Mouse (Mus musculus) lung, embryonic 14.5 days (tissue): Measurements from ENCODE around the gene Cerk. TPM values are rescaled to one million over a fixed set of nuclear protein-coding genes. Genes with fewer than 3 reads are reported as not detected.
A peak's percentile ranks its signal among the peaks of the same experiment; 100 is the strongest.

Source experiments
- ATAC-seq: fragments of 200-750 bp; cut with Nextera tagmentation; 2 replicates; pipeline ENCODE4 v1.8.0; 2017; ENCODE audit warnings: mild to moderate bottlenecking, moderate TSS enrichment, moderate library complexity; ENCODE audit not compliant: insufficient read depth
- DNase-seq: peaks from one replicate; pipeline ENCODE4 v3.0.0-alpha.2; 2015
- H3K27ac ChIP-seq: fragments of 300-500 bp; sonication (generic); 2 replicates; pipeline ENCODE4 v1.5.1; 2014; ENCODE audit warnings: low read depth, mild to moderate bottlenecking, moderate library complexity
- H3K27me3 ChIP-seq: fragments of 300-500 bp; sonication (generic); 2 replicates; pipeline ENCODE4 v1.6.1; 2014; ENCODE audit warnings: low read length, control low read depth; ENCODE audit not compliant: insufficient read depth
- H3K36me3 ChIP-seq: fragments of 300-500 bp; sonication (generic); 2 replicates; pipeline ENCODE4 v1.6.1; 2014; ENCODE audit warnings: control low read depth; ENCODE audit not compliant: insufficient read depth
- H3K4me1 ChIP-seq: fragments of 300-500 bp; sonication (generic); 2 replicates; pipeline ENCODE4 v1.6.1; 2014; ENCODE audit warnings: antibody characterized with exemption, control low read depth; ENCODE audit not compliant: insufficient read depth
- H3K4me2 ChIP-seq: fragments of 300-500 bp; sonication (generic); 2 replicates; pipeline ENCODE4 v1.6.1; 2014; ENCODE audit warnings: mild to moderate bottlenecking
- H3K4me3 ChIP-seq: fragments of 300-500 bp; sonication (generic); 2 replicates; pipeline ENCODE4 v1.5.1; 2014; ENCODE audit warnings: low read depth, low read length
- H3K9ac ChIP-seq: fragments of 300-500 bp; sonication (generic); 2 replicates; pipeline ENCODE4 v1.6.1; 2014
- H3K9me3 ChIP-seq: fragments of 300-500 bp; sonication (generic); 2 replicates; pipeline ENCODE4 v1.6.1; 2016; ENCODE audit warnings: low read depth, low read length, control low read depth
- CTCF ChIP-seq: IDR thresholded peaks from 2 replicates; pipeline ENCODE4 v1.5.1; 2016; ENCODE audit warnings: antibody characterized with exemption, low read depth
- WGBS: fragments of 180-500 bp; shearing (Covaris S2); extraction: QIAGEN DNeasy Blood & Tissue Kit; methylation state at CpG from one replicate; pipeline ENCODE4 v1.1.7; 2014; 5-methylcytosine and 5-hydroxymethylcytosine counted together
- polyA plus RNA-seq: library from polyadenylated mRNA; unstranded; fragments of >200 nt; fragmentation: Nextera tagmentation; extraction: Ambion mirVana; gene quantifications from 2 replicates; pipeline ENCODE4 v1.2.1, GENCODE M21; 2014

The Cerk gene
- polyA plus RNA-seq, 1 experiment from 2014 or later = 34.2 TPM

DNA sequence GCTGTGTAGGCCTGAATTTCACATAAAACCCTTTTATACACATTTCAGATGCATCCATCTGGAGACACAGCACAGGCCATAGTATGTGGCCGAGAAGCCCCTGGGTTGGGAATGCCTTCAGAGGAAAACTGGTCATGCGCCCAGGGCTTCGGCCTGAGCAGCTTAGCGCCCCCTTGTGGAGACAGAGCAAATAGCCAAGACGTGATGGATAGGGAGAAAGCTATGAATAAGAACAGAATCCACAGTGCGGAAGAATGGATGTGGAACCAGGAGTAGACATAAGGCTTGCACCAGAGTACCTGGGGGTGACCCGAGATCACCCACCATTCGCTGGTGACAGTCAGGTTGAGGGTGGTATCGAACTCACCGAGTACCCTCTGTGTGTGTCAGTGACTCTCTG, 45.6 kb downstream of the Cerk start:
- Histone ChIP-seq H3K36me3 (peaks cover 52% of the 10 kb centered on the region), H3K27ac (no peak overlapping the region), H3K4me1 (no peaks in the 10 kb centered on the region), H3K9me3 (no peaks in the 10 kb centered on the region), H3K4me3 (no peak overlapping the region), H3K27me3 (no peaks in the 10 kb centered on the region), H3K9ac (no peak overlapping the region), H3K4me2 (no peak overlapping the region)
- WGBS = 33% methylated on average over 10 of the region's 10 CpGs
- DNase-seq (peak; percentile 86), ATAC-seq (no peak)
- TF ChIP-seq CTCF = peak; percentile 92

DNA sequence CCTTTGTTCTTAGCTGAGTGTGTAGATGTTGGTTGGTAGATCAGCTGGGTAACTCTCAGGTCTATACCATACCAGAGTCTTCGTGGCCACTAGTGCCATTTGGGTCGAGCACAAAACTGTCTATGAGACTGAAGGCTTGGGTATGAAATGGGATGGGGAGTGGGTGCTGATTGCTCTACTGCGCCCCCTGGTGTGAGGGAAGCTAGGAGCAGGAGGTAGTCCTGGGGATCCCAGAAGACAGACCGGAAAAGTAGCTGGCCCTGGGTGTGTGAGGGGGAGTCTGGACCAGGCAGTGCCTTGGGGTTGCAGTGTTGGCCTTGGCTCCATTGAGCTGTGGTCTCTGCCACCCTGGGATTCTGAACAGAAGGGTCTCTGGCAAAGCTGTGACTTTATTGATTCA, 48.3 kb downstream of the Cerk start:
- Histone ChIP-seq H3K4me2 (no peak overlapping the region), H3K4me3 (no peak overlapping the region), H3K9ac (no peak overlapping the region), H3K27me3 (no peaks in the 10 kb centered on the region), H3K27ac (no peak overlapping the region), H3K9me3 (no peaks in the 10 kb centered on the region), H3K36me3 (peaks cover 50% of the 10 kb centered on the region; the same call in 1 of the 2 replicates), H3K4me1 (no peaks in the 10 kb centered on the region)
- DNase-seq = peak; percentile 32
- WGBS = 53% methylated on average over 4 of the region's 4 CpGs
- no peak for ATAC-seq
- TF ChIP-seq CTCF = peak; percentile 68

DNA sequence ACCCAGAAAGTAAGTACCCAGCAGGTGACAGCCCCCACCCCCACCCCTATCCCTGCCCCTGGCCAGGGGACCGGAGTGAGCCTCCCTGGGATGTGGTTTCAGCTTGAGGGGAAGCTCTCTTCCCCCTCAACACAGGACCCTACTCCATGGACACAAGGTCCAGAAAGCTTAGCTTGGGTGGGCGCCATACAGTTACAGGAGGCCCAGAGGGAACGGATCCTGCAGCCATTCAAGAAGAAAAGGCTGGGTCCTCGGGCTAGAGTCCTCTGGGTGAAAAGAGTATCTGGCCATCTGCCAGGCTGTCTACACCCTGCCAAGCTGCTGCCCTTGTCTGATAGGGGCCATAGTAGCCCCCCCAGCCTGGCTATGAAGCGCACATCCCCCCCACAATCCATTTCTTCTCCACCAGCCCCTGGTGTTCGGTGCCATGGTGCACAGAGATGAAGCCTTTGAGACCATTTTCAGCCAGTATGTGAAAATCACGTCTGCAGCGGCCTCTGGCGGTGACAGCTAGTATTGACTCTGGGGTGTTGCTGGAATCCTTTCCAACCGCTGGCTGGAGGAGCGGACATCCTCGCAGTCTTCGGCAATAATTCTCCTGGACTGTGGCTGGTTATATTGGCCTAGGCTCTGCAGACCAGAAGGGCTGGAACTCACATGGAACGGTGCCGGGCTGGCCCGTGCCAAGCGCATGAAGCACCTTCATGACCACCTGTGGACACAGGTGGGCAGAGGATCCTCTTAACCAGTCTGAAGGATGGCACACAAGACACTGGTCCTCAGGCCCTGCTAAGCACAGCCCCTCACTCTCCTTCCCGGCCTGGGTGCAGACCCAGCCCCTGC, 50.8 kb downstream of the Cerk start:
- Histone ChIP-seq H3K27me3 (no peaks in the 10 kb centered on the region), H3K4me3 (no peak overlapping the region), H3K36me3 (peaks cover 51% of the 10 kb centered on the region; the same call in 1 of the 2 replicates), H3K4me1 (no peaks in the 10 kb centered on the region), H3K9ac (no peak overlapping the region), H3K9me3 (no peaks in the 10 kb centered on the region), H3K4me2 (no peak overlapping the region), H3K27ac (no peak overlapping the region)
- DNase-seq = peak; percentile 96
- 37% methylated on average over 18 of the region's 18 CpGs for WGBS
- TF ChIP-seq CTCF = peak; percentile 98
- peak; percentile 57; the same call in 1 of the 2 replicates for ATAC-seq

DNA sequence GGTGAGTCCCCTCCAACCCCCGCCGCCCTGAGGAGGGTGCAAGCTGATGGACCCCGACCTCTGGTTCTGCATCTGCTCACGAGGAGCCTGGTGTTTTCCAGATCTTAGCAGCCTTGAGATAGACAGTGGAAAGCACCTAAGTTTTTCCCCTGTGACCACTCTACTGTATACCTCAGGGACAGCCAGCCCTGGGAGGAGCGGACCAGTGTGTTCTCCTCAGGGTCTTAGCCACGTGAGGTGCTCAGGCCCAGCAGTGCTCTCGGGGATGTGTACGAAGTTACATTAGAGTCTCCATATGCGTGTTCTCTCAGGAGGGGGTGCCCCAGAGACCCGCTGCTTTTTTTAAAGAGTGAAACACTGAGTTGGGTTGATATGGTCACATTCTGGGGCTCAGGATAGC, 55.3 kb downstream of the Cerk start:
- no peak for DNase-seq
- H3K4me2 ChIP-seq = no peak overlapping the region
- H3K27ac ChIP-seq = no peak overlapping the region
- H3K9ac ChIP-seq = no peak overlapping the region
- no peaks in the 10 kb centered on the region for H3K9me3 ChIP-seq
- H3K4me3 ChIP-seq = no peak overlapping the region
- no peaks in the 10 kb centered on the region for H3K4me1 ChIP-seq
- TF ChIP-seq CTCF = no peak
- no peaks in the 10 kb centered on the region for H3K27me3 ChIP-seq
- WGBS = 88% methylated on average over 10 of the region's 10 CpGs
- ATAC-seq = no peak
- peaks cover 66% of the 10 kb centered on the region; the same call in 1 of the 2 replicates for H3K36me3 ChIP-seq

DNA sequence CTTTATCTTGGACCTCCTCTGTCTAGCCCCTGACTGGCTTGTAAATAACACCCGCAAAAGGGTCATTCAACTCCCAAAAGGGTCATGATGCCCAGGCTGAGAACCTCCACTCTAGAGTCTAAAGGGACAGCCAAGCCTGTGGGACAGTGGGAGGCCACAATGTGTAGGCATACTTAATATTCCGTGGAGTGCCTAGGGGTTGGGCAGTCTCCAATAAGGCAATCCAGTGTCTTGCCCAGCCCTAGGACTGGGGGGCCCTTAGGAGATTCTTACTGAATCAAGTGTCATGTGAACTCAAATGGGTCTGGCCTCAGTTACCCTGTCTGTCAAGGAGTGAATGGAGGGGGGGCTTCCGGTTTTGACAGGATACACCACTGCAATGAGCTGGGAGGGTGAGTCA, 56.9 kb downstream of the Cerk start:
- Histone ChIP-seq H3K27me3 (no peaks in the 10 kb centered on the region), H3K4me2 (no peak overlapping the region), H3K27ac (no peak overlapping the region), H3K9me3 (no peaks in the 10 kb centered on the region), H3K4me1 (no peaks in the 10 kb centered on the region), H3K4me3 (no peak overlapping the region), H3K36me3 (peaks cover 59% of the 10 kb centered on the region; the same call in 1 of the 2 replicates), H3K9ac (no peak overlapping the region)
- WGBS = 74% methylated on average over 3 of the region's 3 CpGs
- ATAC-seq (no peak), DNase-seq (no peak)
- TF ChIP-seq CTCF = no peak

DNA sequence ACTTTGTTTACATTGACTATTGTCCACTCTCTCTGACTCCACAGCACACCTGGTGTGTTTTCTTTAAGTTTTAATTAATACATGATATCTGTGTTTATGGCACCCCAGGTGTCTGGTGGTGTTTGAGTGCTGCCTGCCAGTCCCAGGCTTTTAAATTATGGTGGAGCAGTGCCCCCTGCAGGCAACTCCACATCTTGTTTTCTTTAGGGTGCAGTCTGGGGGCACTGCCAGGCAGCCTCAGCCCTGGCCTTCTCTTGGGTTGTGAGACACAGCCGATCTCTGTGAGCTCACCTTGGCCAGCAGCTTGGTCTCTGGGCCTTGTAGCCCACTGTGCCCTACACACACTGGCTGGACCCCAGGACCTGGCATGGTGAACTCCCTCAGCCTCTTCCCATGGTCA, 61.6 kb downstream of the Cerk start:
- H3K36me3 ChIP-seq = peaks cover 37% of the 10 kb centered on the region; the same call in 1 of the 2 replicates
- no peak overlapping the region for H3K4me3 ChIP-seq
- ATAC-seq (peak; percentile 5; the same call in 1 of the 2 replicates), DNase-seq (peak; percentile 86)
- no peaks in the 10 kb centered on the region for H3K4me1 ChIP-seq
- no peaks in the 10 kb centered on the region for H3K27me3 ChIP-seq
- H3K9me3 ChIP-seq = no peaks in the 10 kb centered on the region
- no peak overlapping the region for H3K9ac ChIP-seq
- TF ChIP-seq CTCF = peak; percentile 79
- H3K27ac ChIP-seq = no peak overlapping the region
- 42% methylated on average over 1 of the region's 1 CpGs for WGBS
- H3K4me2 ChIP-seq = no peak overlapping the region

DNA sequence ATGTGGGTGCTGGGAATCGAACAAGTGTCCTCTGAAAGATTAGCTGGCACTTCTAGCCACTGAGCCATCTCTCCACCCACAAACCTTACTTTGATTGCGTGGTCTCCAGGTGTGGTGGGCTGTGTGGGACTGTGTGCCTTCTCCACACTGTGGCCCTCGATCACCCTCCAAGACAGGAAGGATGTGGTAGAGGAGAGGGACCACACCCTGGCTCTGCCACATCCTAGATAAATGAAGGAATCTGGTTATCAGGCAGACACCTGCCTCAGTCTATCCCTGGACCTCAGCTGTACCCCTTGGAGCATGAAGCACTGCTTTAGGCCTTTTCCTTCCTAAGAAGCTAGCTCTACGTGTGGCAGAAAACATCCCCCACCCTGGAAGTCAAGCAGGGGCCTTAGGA, 62.5 kb downstream of the Cerk start:
- no peak for ATAC-seq
- H3K27ac ChIP-seq = no peak overlapping the region
- DNase-seq = no peak
- no peak overlapping the region for H3K4me3 ChIP-seq
- H3K27me3 ChIP-seq = no peaks in the 10 kb centered on the region
- H3K4me2 ChIP-seq = no peak overlapping the region
- H3K9me3 ChIP-seq = no peaks in the 10 kb centered on the region
- H3K4me1 ChIP-seq = no peaks in the 10 kb centered on the region
- TF ChIP-seq CTCF = no peak
- WGBS = 86% methylated on average over 4 of the region's 4 CpGs
- H3K36me3 ChIP-seq = peaks cover 28% of the 10 kb centered on the region; the same call in 1 of the 2 replicates
- H3K9ac ChIP-seq = no peak overlapping the region
